Mouse (Mus musculus): Measurements from ENCODE around the gene Abcd3. TPM values are rescaled to one million over a fixed set of nuclear protein-coding genes. Genes with fewer than 3 reads are reported as not detected.
A peak's percentile ranks its signal among the peaks of the same experiment; 100 is the strongest.

The Abcd3 gene
- 55.3 and 58.1 TPM in 2 replicates for polyA plus RNA-seq (2016; fragmentation: Nextera tagmentation; extraction: Ambion mirVana)

GRCm38 (mm10) chr3:121814877-121815548 lies at the start of gene Abcd3:
Gene Abcd3 (minus strand): TSS chr3:121815302.
- Histone ChIP-seq H3K9ac (replicated peaks) (peak within 1 kb of the TSS; percentile 91), H3K9me3 (no peaks in the 10 kb centered on the region), H3K4me1 (replicated peaks) (peaks cover 18% of the 10 kb centered on the region), H3K36me3 (no peaks in the 10 kb centered on the region), H3K4me3 (replicated peaks) (peak within 1 kb of the TSS; percentile 86), H3K27me3 (no peaks in the 10 kb centered on the region), H3K4me2 (peak within 1 kb of the TSS; percentile 69), H3K27ac (peak within 1 kb of the TSS; percentile 98)
- WGBS, result under 1% methylated on average over 97 of the region's 99 CpGs
- ATAC-seq (ENCODE audit: insufficient number of reproducible peaks, insufficient read depth, low FRiP score, low TSS enrichment, low read depth), result peak; percentile 93

GRCm38 (mm10) chr3:121859142-121859541 lies 44.0 kb upstream of the Abcd3 start:
- Histone ChIP-seq H3K9me3 (no peaks in the 10 kb centered on the region), H3K4me3 (replicated peaks) (no peak overlapping the region), H3K27ac (no peak overlapping the region), H3K9ac (replicated peaks) (no peak overlapping the region), H3K27me3 (no peaks in the 10 kb centered on the region), H3K4me1 (replicated peaks) (peaks cover 6% of the 10 kb centered on the region), H3K36me3 (no peaks in the 10 kb centered on the region), H3K4me2 (no peak overlapping the region)
- ATAC-seq (ENCODE audit: insufficient number of reproducible peaks, insufficient read depth, low FRiP score, low TSS enrichment, low read depth), result no peak; the same call in 1 of the 2 replicates
- WGBS, result 33% methylated on average over 5 of the region's 5 CpGs

- H3K4me1 ChIP-seq (replicated peaks), result peaks cover 6% of the 10 kb centered on the region
- H3K4me2 ChIP-seq, result no peak overlapping the region
- 95% methylated on average over 4 of the region's 4 CpGs for WGBS
- H3K27me3 ChIP-seq, result no peaks in the 10 kb centered on the region
- no peaks in the 10 kb centered on the region for H3K9me3 ChIP-seq
- no peak for ATAC-seq (ENCODE audit: insufficient number of reproducible peaks, insufficient read depth, low FRiP score, low TSS enrichment, low read depth)
- H3K27ac ChIP-seq, result no peak overlapping the region
- no peak overlapping the region for H3K4me3 ChIP-seq (replicated peaks)
- H3K9ac ChIP-seq (replicated peaks), result no peak overlapping the region
- no peaks in the 10 kb centered on the region for H3K36me3 ChIP-seq
Measured at GRCm38 (mm10) chr3:121856131-121856530, 41.0 kb upstream of the Abcd3 start.

GRCm38 (mm10) chr3:121853781-121854520 lies 38.8 kb upstream of the Abcd3 start:
- 72% methylated on average over 5 of the region's 5 CpGs for WGBS
- H3K9me3 ChIP-seq, result no peaks in the 10 kb centered on the region
- ATAC-seq (ENCODE audit: insufficient number of reproducible peaks, insufficient read depth, low FRiP score, low TSS enrichment, low read depth), result no peak
- no peak overlapping the region for H3K9ac ChIP-seq (replicated peaks)
- no peak overlapping the region for H3K4me2 ChIP-seq
- no peaks in the 10 kb centered on the region for H3K27me3 ChIP-seq
- H3K4me1 ChIP-seq (replicated peaks), result peaks cover 6% of the 10 kb centered on the region
- H3K27ac ChIP-seq, result no peak overlapping the region
- no peaks in the 10 kb centered on the region for H3K36me3 ChIP-seq
- H3K4me3 ChIP-seq (replicated peaks), result no peak overlapping the region

- no peaks in the 10 kb centered on the region for H3K36me3 ChIP-seq
- no peak overlapping the region for H3K4me3 ChIP-seq (replicated peaks)
- no peaks in the 10 kb centered on the region for H3K27me3 ChIP-seq
- no peaks in the 10 kb centered on the region for H3K9me3 ChIP-seq
- H3K4me2 ChIP-seq, result no peak overlapping the region
- no peaks in the 10 kb centered on the region for H3K4me1 ChIP-seq (replicated peaks)
- no peak overlapping the region for H3K27ac ChIP-seq
- H3K9ac ChIP-seq (replicated peaks), result no peak overlapping the region
- WGBS, result 57% methylated on average over 4 of the region's 4 CpGs
- no peak for ATAC-seq (ENCODE audit: insufficient number of reproducible peaks, insufficient read depth, low FRiP score, low TSS enrichment, low read depth)
Measured at GRCm38 (mm10) chr3:121852074-121852826, 37.1 kb upstream of the Abcd3 start.

- H3K27ac ChIP-seq, result no peak overlapping the region
- ATAC-seq (ENCODE audit: insufficient number of reproducible peaks, insufficient read depth, low FRiP score, low TSS enrichment, low read depth), result no peak
- H3K36me3 ChIP-seq, result no peaks in the 10 kb centered on the region
- H3K9me3 ChIP-seq, result no peaks in the 10 kb centered on the region
- no peak overlapping the region for H3K9ac ChIP-seq (replicated peaks)
- H3K27me3 ChIP-seq, result no peaks in the 10 kb centered on the region
- H3K4me3 ChIP-seq (replicated peaks), result no peak overlapping the region
- WGBS, result 84% methylated on average over 3 of the region's 3 CpGs
- H3K4me2 ChIP-seq, result no peak overlapping the region
- H3K4me1 ChIP-seq (replicated peaks), result no peaks in the 10 kb centered on the region
Measured at GRCm38 (mm10) chr3:121851006-121851405, 35.9 kb upstream of the Abcd3 start.

- ATAC-seq (ENCODE audit: insufficient number of reproducible peaks, insufficient read depth, low FRiP score, low TSS enrichment, low read depth), result no peak
- Histone ChIP-seq H3K27ac (no peak overlapping the region), H3K27me3 (no peaks in the 10 kb centered on the region), H3K4me3 (replicated peaks) (no peak overlapping the region), H3K4me1 (replicated peaks) (no peaks in the 10 kb centered on the region), H3K9me3 (no peaks in the 10 kb centered on the region), H3K9ac (replicated peaks) (no peak overlapping the region), H3K36me3 (no peaks in the 10 kb centered on the region), H3K4me2 (no peak overlapping the region)
- 92% methylated on average over 4 of the region's 4 CpGs for WGBS
Measured at GRCm38 (mm10) chr3:121850381-121850780, 35.3 kb upstream of the Abcd3 start.

- Histone ChIP-seq H3K4me3 (replicated peaks) (no peak overlapping the region), H3K9ac (replicated peaks) (no peak overlapping the region), H3K36me3 (no peaks in the 10 kb centered on the region), H3K27me3 (no peaks in the 10 kb centered on the region), H3K9me3 (no peaks in the 10 kb centered on the region), H3K4me2 (no peak overlapping the region), H3K4me1 (replicated peaks) (peaks cover 3% of the 10 kb centered on the region; the same call in 1 of the 2 replicates), H3K27ac (no peak overlapping the region)
- ATAC-seq (ENCODE audit: insufficient number of reproducible peaks, insufficient read depth, low FRiP score, low TSS enrichment, low read depth), result 0 out of 2 replicates have a peak, but pooled peaks have one; percentile 31
Measured at GRCm38 (mm10) chr3:121847296-121847695, 32.2 kb upstream of the Abcd3 start.

GRCm38 (mm10) chr3:121844658-121845057 lies 29.6 kb upstream of the Abcd3 start:
- H3K9me3 ChIP-seq, result no peaks in the 10 kb centered on the region
- H3K9ac ChIP-seq (replicated peaks), result no peak overlapping the region
- H3K36me3 ChIP-seq, result no peaks in the 10 kb centered on the region
- ATAC-seq (ENCODE audit: insufficient number of reproducible peaks, insufficient read depth, low FRiP score, low TSS enrichment, low read depth), result no peak
- H3K27ac ChIP-seq, result no peak overlapping the region
- 81% methylated on average over 6 of the region's 6 CpGs for whole genome bisulfite sequencing
- no peak overlapping the region for H3K4me3 ChIP-seq (replicated peaks)
- H3K27me3 ChIP-seq, result no peaks in the 10 kb centered on the region
- peaks cover 5% of the 10 kb centered on the region; the same call in 1 of the 2 replicates for H3K4me1 ChIP-seq (replicated peaks)
- no peak overlapping the region for H3K4me2 ChIP-seq

- H3K4me1 ChIP-seq (replicated peaks), result peaks cover 5% of the 10 kb centered on the region; the same call in 1 of the 2 replicates
- H3K36me3 ChIP-seq, result no peaks in the 10 kb centered on the region
- H3K4me3 ChIP-seq (replicated peaks), result no peak overlapping the region
- WGBS, result 64% methylated on average over 3 of the region's 3 CpGs
- H3K9me3 ChIP-seq, result no peaks in the 10 kb centered on the region
- no peak overlapping the region for H3K27ac ChIP-seq
- no peak for ATAC-seq (ENCODE audit: insufficient number of reproducible peaks, insufficient read depth, low FRiP score, low TSS enrichment, low read depth)
- no peak overlapping the region for H3K4me2 ChIP-seq
- no peaks in the 10 kb centered on the region for H3K27me3 ChIP-seq
- no peak overlapping the region for H3K9ac ChIP-seq (replicated peaks)
Measured at GRCm38 (mm10) chr3:121844013-121844412, 28.9 kb upstream of the Abcd3 start.

- no peaks in the 10 kb centered on the region for H3K36me3 ChIP-seq
- 0 out of 2 replicates have a peak, but pooled peaks cover 4% of the 10 kb centered on the region for H3K9me3 ChIP-seq
- no peak overlapping the region for H3K4me3 ChIP-seq (replicated peaks)
- H3K27me3 ChIP-seq, result no peaks in the 10 kb centered on the region
- H3K4me1 ChIP-seq (replicated peaks), result peaks cover 5% of the 10 kb centered on the region; the same call in 1 of the 2 replicates
- no peak for ATAC-seq (ENCODE audit: insufficient number of reproducible peaks, insufficient read depth, low FRiP score, low TSS enrichment, low read depth)
- 80% methylated on average over 5 of the region's 5 CpGs for WGBS
- H3K4me2 ChIP-seq, result no peak overlapping the region
- H3K27ac ChIP-seq, result no peak overlapping the region
- H3K9ac ChIP-seq (replicated peaks), result no peak overlapping the region
Measured at GRCm38 (mm10) chr3:121843254-121843653, 28.2 kb upstream of the Abcd3 start.
